Mouse (Mus musculus): ENCODE measurements around the gene Hbb-bh1. TPM values are rescaled to one million over a fixed set of nuclear protein-coding genes. Genes with fewer than 3 reads are reported as not detected.

Hbb-bh1 gene
- polyA plus RNA-seq (2016; fragmentation: Nextera tagmentation; extraction: Ambion mirVana): 614 and 792 TPM in 2 replicates

DNA sequence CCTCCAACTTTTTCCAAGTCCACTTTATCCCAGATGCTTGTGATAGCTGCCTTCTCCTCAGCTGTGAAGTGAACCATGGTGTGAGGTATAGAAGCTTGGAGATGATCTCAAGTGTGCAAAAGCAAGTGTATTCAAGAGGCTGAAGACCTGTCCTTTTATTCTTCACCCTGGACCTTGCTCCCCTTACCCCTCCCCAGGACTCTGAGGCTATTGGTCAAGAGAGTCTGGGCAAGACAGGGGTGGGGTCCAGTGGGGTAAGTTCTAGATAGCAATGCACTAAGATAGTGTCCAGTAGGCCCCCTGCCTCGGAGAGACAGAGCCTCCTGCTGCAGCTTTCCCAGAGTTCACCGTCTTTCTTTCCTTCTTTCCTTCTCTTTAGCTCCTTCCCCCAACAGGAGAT, at the start of gene Hbb-bh1:
Hbb-bh1 (minus strand) TSS at position 131 of the 400 bp plus-strand sequence.
- H3K9me3 ChIP-seq (replicated peaks): no peaks in the 10 kb centered on the region
- H3K4me3 ChIP-seq: no peak within 1 kb of the TSS
- H3K4me2 ChIP-seq (replicated peaks): no peak within 1 kb of the TSS
- H3K27ac ChIP-seq: no peak within 1 kb of the TSS
- H3K4me1 ChIP-seq: no peaks in the 10 kb centered on the region
- H3K36me3 ChIP-seq: no peaks in the 10 kb centered on the region
- no peaks in the 10 kb centered on the region for H3K27me3 ChIP-seq
- WGBS: 94% methylated on average over 2 of the region's 2 CpGs
- H3K9ac ChIP-seq: no peak within 1 kb of the TSS
- no peak for ATAC-seq (ENCODE audit: low FRiP score)

DNA sequence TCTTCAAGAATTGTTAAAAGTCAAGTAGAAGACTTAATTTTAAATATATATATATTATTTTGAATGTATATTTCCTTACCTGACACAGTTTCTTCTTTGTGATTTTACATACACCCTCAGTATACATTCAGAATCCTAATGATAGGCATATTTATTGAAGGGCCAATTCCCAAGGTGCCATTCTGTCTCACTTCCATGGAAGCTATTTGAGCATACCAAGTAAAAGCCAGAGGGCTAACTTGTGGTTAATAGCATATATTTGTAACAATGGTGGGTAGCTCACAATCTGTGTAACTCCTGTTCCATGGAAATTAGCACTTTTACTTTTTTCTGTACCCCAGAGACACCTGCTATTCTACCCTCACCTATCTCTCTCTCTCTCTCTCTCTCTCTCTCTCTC, 43.2 kb upstream of the Hbb-bh1 start, which contains the start of gene Olfr66:
Olfr66 (minus strand) TSS at position 101 of the 400 bp plus-strand sequence.
- Histone ChIP-seq H3K4me2 (replicated peaks) (no peak within 1 kb of the TSS), H3K4me3 (no peak within 1 kb of the TSS), H3K9ac (no peak within 1 kb of the TSS), H3K36me3 (no peaks in the 10 kb centered on the region), H3K27me3 (no peaks in the 10 kb centered on the region), H3K4me1 (no peaks in the 10 kb centered on the region), H3K9me3 (replicated peaks) (no peaks in the 10 kb centered on the region), H3K27ac (no peak within 1 kb of the TSS)
- no peak for ATAC-seq (ENCODE audit: low FRiP score)

DNA sequence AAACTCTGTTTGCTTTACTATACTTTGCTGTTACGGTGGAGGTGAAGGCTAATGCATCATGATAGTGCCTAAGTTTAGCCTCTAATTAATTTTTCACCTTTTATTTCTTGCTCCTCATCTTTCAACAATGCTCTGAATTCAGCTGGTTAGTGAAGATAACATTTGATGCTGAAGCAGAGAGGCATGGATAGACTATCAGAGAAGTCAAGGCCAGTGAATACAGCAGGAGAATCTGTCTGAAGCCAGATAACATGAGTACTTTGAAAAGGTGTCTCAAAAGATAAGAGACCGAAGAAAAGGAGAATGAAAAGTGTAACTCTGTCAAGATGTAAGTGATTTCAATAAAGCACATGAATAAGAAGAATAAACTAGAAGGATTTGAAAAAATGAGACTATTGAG, 34.1 kb upstream of the Hbb-bh1 start:
- 82% methylated on average over 2 of the region's 2 CpGs for WGBS
- H3K4me3 ChIP-seq: no peak overlapping the region
- H3K27me3 ChIP-seq: no peaks in the 10 kb centered on the region
- H3K4me1 ChIP-seq: no peaks in the 10 kb centered on the region
- ATAC-seq (ENCODE audit: low FRiP score): no peak
- H3K9ac ChIP-seq: no peak overlapping the region
- no peak overlapping the region for H3K27ac ChIP-seq
- no peak overlapping the region for H3K4me2 ChIP-seq (replicated peaks)
- H3K9me3 ChIP-seq (replicated peaks): no peaks in the 10 kb centered on the region
- no peaks in the 10 kb centered on the region for H3K36me3 ChIP-seq

DNA sequence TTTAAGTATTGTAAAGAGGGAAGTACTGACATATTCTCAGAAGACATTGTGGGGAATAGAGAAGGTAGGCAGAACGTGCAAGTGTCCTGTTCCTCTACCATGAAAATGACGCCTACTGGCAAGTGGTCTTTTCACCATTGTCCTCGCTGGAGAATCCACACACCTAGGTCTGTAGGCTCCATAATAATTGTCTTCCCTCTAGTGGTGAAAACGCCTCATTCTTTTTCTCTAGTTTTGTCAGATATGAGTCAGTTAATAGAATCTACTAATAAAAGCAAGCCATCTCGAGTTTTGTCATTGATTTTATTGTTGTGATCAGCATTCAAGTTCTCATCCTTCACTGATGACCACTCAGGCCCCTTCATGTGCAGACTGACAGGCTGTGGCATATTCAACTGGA, 31.5 kb upstream of the Hbb-bh1 start:
- no peak for ATAC-seq (ENCODE audit: low FRiP score)
- Histone ChIP-seq H3K9me3 (replicated peaks) (no peaks in the 10 kb centered on the region), H3K27ac (no peak overlapping the region), H3K4me2 (replicated peaks) (no peak overlapping the region), H3K4me1 (no peaks in the 10 kb centered on the region), H3K4me3 (no peak overlapping the region), H3K9ac (no peak overlapping the region), H3K27me3 (no peaks in the 10 kb centered on the region), H3K36me3 (no peaks in the 10 kb centered on the region)
- WGBS: 66% methylated on average over 5 of the region's 5 CpGs

DNA sequence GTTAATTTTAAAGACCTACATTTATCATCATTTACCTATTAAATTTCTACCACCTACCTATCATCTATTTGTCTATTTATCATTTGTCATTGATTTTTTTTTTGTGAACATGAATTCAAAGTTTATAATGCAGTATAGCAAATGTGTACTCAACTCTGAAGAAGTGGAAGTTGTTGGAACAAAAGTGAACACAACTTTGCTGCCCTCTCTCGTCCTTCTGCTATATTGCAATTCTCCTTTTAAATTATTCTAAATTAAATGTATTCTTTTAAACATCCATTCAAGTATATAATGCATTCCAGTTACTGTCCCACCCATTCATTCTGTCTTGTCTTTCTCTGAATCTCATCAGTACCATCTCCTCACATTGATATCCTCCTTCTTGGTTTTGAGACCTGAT, 30.1 kb upstream of the Hbb-bh1 start:
- Histone ChIP-seq H3K36me3 (no peaks in the 10 kb centered on the region), H3K4me3 (no peak overlapping the region), H3K27ac (no peak overlapping the region), H3K4me1 (no peaks in the 10 kb centered on the region), H3K9me3 (replicated peaks) (no peaks in the 10 kb centered on the region), H3K9ac (no peak overlapping the region), H3K4me2 (replicated peaks) (no peak overlapping the region), H3K27me3 (no peaks in the 10 kb centered on the region)
- ATAC-seq (ENCODE audit: low FRiP score): no peak
- 9% methylated on average over 1 of the region's 1 CpGs for WGBS

DNA sequence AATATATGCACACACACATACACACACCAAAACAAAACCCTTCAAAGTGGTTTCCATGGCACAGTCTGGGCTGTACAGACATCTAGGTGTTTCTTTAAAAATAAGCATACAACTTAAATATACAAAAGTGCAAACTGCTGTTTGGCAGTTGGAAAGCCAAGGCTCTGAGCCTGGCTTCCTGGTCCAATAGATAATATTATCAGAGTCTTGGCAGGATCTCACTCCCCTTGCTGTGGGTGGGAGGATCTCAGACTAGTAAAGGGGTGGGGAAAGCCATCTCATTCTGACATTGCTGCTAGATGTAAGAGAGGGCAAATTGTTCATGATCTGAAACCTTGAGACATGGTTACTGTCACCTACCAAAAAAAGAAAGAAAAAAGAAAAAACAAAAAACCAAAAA, 27.7 kb upstream of the Hbb-bh1 start:
- no peak overlapping the region for H3K4me3 ChIP-seq
- no peaks in the 10 kb centered on the region for H3K36me3 ChIP-seq
- H3K9me3 ChIP-seq (replicated peaks): no peaks in the 10 kb centered on the region
- H3K4me1 ChIP-seq: no peaks in the 10 kb centered on the region
- no peak overlapping the region for H3K9ac ChIP-seq
- H3K27me3 ChIP-seq: no peaks in the 10 kb centered on the region
- ATAC-seq (ENCODE audit: low FRiP score): no peak
- no peak overlapping the region for H3K27ac ChIP-seq
- no peak overlapping the region for H3K4me2 ChIP-seq (replicated peaks)

- ATAC-seq (ENCODE audit: low FRiP score): 0 out of 2 replicates have a peak, but pooled peaks have one; percentile 35
These were observed 22.8 kb upstream of the Hbb-bh1 start for GRCm38 (mm10) chr7:103865716-103866115.

DNA sequence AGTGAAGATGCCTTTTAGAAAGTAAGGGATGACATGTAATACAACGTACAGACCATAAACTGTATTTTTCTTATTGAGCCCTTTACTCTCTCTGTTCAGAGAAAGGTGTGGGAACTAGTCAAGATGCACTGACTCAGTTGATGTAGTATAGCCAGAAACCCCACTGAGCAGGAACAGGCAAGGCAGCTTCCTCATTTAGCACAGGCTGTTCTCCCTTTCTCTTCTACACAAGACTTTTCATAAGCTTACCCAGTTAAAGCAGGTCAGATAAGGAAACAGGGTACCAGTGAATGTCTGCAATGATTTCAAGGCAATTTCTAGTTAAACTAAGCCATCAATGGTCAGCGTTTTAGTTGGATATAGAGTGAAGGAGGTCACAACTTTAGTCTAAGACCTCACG, 18.6 kb upstream of the Hbb-bh1 start:
- H3K27me3 ChIP-seq: no peaks in the 10 kb centered on the region
- 82% methylated on average over 3 of the region's 3 CpGs for WGBS
- no peak for ATAC-seq (ENCODE audit: low FRiP score)
- H3K27ac ChIP-seq: no peak overlapping the region
- H3K4me2 ChIP-seq (replicated peaks): no peak overlapping the region
- no peaks in the 10 kb centered on the region for H3K4me1 ChIP-seq
- no peak overlapping the region for H3K9ac ChIP-seq
- H3K9me3 ChIP-seq (replicated peaks): no peaks in the 10 kb centered on the region
- no peak overlapping the region for H3K4me3 ChIP-seq
- no peaks in the 10 kb centered on the region for H3K36me3 ChIP-seq

More at GRCm38 (mm10) chr7:103865716-103866115, 22.8 kb upstream of the Hbb-bh1 start:
- Histone ChIP-seq H3K9me3 (replicated peaks) (no peaks in the 10 kb centered on the region), H3K4me2 (replicated peaks) (no peak overlapping the region), H3K4me1 (no peaks in the 10 kb centered on the region), H3K36me3 (no peaks in the 10 kb centered on the region), H3K27ac (no peak overlapping the region), H3K9ac (no peak overlapping the region), H3K27me3 (no peaks in the 10 kb centered on the region), H3K4me3 (no peak overlapping the region)

- no peaks in the 10 kb centered on the region for H3K4me1 ChIP-seq
- H3K4me3 ChIP-seq: no peak overlapping the region
- no peak overlapping the region for H3K27ac ChIP-seq
- ATAC-seq (ENCODE audit: low FRiP score): no peak
- 65% methylated on average over 1 of the region's 1 CpGs for WGBS
- no peak overlapping the region for H3K4me2 ChIP-seq (replicated peaks)
- no peaks in the 10 kb centered on the region for H3K27me3 ChIP-seq
- H3K9me3 ChIP-seq (replicated peaks): no peaks in the 10 kb centered on the region
- H3K36me3 ChIP-seq: no peaks in the 10 kb centered on the region
- H3K9ac ChIP-seq: no peak overlapping the region
These were observed 17.9 kb upstream of the Hbb-bh1 start for GRCm38 (mm10) chr7:103860855-103861254.

DNA sequence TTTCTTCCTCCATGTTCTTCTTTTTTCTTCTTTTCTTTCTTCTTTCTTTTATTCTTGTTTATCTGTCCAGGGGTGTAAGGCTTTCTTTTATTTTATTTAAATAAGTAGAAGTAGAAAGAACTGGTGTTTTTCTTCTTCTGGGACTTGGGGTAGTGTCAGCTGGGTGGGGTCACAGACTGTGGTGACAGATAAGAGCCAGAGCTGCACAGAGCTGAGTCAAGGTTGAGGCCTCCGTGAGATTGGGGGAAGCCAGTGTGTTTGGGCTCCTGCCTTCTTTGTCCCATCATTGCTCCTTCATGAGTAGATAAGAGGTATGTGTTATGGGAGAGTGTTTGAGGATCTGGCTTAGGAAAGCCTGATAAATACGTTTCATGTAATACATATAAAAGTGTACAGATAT, 16.1 kb upstream of the Hbb-bh1 start:
- H3K9me3 ChIP-seq (replicated peaks): no peaks in the 10 kb centered on the region
- H3K4me3 ChIP-seq: no peak overlapping the region
- H3K4me2 ChIP-seq (replicated peaks): no peak overlapping the region
- no peak overlapping the region for H3K9ac ChIP-seq
- no peak overlapping the region for H3K27ac ChIP-seq
- H3K27me3 ChIP-seq: no peaks in the 10 kb centered on the region
- no peak for ATAC-seq (ENCODE audit: low FRiP score)
- H3K4me1 ChIP-seq: no peaks in the 10 kb centered on the region
- no peaks in the 10 kb centered on the region for H3K36me3 ChIP-seq
- WGBS: 69% methylated on average over 2 of the region's 2 CpGs

DNA sequence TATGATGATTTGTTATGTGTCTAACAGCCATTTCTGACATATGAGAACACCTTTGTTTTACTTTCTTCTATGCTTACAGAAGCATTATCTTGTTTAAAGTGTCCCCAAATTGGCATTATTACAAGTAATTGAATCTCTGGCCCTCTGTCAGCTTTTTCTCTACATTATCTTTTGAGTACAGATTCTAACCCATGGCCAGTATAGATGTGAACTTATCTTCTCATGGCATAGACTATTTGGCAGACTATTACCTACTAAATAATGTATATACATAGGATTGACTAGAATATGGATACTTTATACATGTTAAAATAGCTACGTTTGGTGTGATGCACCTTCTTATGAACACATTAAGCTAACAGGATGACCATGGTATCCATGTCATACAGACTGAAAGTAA, 11.7 kb upstream of the Hbb-bh1 start:
- Histone ChIP-seq H3K27me3 (no peaks in the 10 kb centered on the region), H3K27ac (no peak overlapping the region), H3K36me3 (no peaks in the 10 kb centered on the region), H3K9me3 (replicated peaks) (no peaks in the 10 kb centered on the region), H3K4me3 (no peak overlapping the region), H3K9ac (no peak overlapping the region), H3K4me1 (no peaks in the 10 kb centered on the region), H3K4me2 (replicated peaks) (no peak overlapping the region)
- no peak for ATAC-seq (ENCODE audit: low FRiP score)
- 77% methylated on average over 1 of the region's 1 CpGs for WGBS

DNA sequence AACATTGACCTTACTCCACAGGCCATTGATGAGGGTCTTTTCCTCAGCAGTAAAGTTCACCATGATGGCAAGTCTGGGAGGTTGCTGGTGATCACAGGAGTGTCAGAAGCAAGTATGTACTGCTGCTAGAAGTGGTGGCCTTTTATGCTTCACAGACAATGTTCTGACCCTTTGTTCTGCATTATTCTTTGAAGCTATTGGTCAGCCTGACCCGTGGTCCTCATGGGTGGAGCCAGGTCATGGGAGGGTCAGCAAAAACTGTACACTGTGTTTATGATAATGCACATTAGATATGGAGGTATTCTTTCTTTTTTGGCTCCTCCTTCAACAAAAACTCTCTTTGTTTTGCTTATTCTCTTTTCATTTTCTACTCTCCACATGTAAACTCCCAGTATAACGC, 10.1 kb upstream of the Hbb-bh1 start, which contains the start of gene Hbb-y:
Hbb-y (minus strand) TSS at position 127 of the 400 bp plus-strand sequence.
- ATAC-seq (ENCODE audit: low FRiP score): no peak
- Histone ChIP-seq H3K4me3 (no peak within 1 kb of the TSS), H3K9me3 (replicated peaks) (no peaks in the 10 kb centered on the region), H3K4me2 (replicated peaks) (no peak within 1 kb of the TSS), H3K27ac (no peak within 1 kb of the TSS), H3K4me1 (no peaks in the 10 kb centered on the region), H3K36me3 (no peaks in the 10 kb centered on the region), H3K27me3 (no peaks in the 10 kb centered on the region), H3K9ac (no peak within 1 kb of the TSS)
- 62% methylated on average over 2 of the region's 2 CpGs for WGBS

- H3K4me2 ChIP-seq (replicated peaks): no peak overlapping the region
- no peaks in the 10 kb centered on the region for H3K27me3 ChIP-seq
- H3K4me3 ChIP-seq: no peak overlapping the region
- H3K27ac ChIP-seq: no peak overlapping the region
- no peaks in the 10 kb centered on the region for H3K4me1 ChIP-seq
- ATAC-seq (ENCODE audit: low FRiP score): no peak
- H3K36me3 ChIP-seq: no peaks in the 10 kb centered on the region
- no peak overlapping the region for H3K9ac ChIP-seq
- WGBS: 38% methylated on average over 1 of the region's 2 CpGs
- no peaks in the 10 kb centered on the region for H3K9me3 ChIP-seq (replicated peaks)
These were observed 1.8 kb upstream of the Hbb-bh1 start for GRCm38 (mm10) chr7:103844525-103845325.
